ENCODE assay signal across 8 mouse cellular contexts in the genomic region with DNA sequence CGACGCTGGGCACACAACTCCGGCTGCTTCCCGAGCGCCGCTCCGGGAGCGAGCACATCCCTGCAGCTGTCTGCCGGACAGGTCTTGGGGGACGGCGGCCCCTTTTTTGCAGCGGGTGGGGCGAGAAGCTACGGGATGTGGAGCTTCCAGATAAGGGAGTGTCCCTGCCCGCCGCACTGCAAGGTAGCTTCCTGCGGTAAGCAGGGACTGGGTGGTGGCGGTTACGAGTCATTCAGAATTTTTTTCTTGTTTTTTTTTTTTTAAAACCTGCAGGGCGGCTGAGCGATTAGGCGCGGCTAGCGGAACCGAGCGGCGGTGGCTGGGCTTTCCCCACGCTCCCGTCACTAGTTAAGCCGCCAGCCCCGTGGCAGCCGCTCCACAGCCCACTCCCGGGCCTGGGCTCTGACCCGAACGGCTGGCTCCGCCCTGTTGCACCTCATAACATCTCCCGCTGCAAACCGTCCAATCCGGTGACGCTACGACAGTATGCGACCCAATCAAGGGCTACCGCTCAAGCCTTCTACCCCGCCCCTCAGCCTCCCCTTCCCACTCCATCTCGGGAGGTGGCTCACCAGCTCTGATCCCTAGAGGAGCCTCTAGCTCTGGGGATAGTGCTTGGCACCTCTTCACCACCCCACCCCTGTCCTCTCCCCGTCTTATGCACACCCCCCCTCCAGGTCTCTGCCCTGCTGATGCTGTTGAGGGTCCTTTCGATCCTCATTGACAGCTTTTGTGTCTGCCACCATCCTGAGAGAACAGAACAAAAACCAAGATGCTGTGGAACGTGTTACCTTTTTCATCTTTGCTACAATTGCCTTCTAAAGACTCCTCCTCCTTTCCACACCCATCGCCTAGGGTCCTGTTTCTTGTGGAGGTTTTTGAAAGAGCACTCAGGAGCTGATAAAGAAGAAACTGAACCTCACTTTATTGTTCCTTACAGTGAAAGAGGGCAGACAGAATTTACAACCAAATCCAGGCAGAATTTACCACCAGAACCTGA. TPM values are rescaled to one million over a fixed set of nuclear protein-coding genes. Genes with fewer than 3 reads are reported as not detected.
DNase-seq lines count a peak whose midpoint lies in the region; ATAC-seq lines count a peak whose summit lies in the region.

No protein-coding gene starts in this region.

- no peaks in the 10 kb centered on the region for H3K27me3 ChIP-seq in intestine, embryonic 14.5 days (replicated peaks; ENCODE audit: control insufficient read depth, insufficient read depth, low read length)

- H3K4me1 ChIP-seq in intestine, embryonic 14.5 days (replicated peaks; ENCODE audit: control insufficient read depth, insufficient read depth, low read length), result peaks cover 20% of the 10 kb centered on the region

- WGBS in intestine, embryonic 14.5 days, result under 1% methylated on average over 45 of the region's 49 CpGs

- peak overlapping the region; percentile 99 for H3K27ac ChIP-seq in intestine, embryonic 14.5 days (ENCODE audit: low read depth)

- intact Hi-C loops in left cerebral cortex, postnatal 14 days (cut with DNase I), result loop anchor here (5.0 kb wide), 3 partner anchors 68 to 218 kb away; no protein-coding TSS in a partner anchor

- DNase-seq in adrenal gland, adult 18-20 months (ENCODE audit: low spot score in 2 of 2), result peak; percentile 87 to 90
- DNase-seq in embryo, embryonic 11 days, result peak; percentile 98
- peak; percentile 93 for DNase-seq in gastrocnemius, postnatal 25 days
- DNase-seq in intestine, embryonic 14.5 days (ENCODE audit: low spot score), result peak; percentile 91
- peak; percentile 96 to 97 for DNase-seq in left cerebral cortex, postnatal 14 days (ENCODE audit: low spot score in 2 of 2)
- DNase-seq in mesoderm, embryonic 11.5 days (ENCODE audit: low read depth, low spot score), result peak; percentile 97
- DNase-seq in right cerebral cortex, postnatal 36 days (ENCODE audit: low spot score in 2 of 2), result peak; percentile 95 to 98
- peak; percentile 94 for DNase-seq in yolk sac, embryonic 10.5 days (ENCODE audit: low spot score)

- peak; percentile 94 for ATAC-seq in intestine, embryonic 14.5 days (replicated peaks; ENCODE audit: low FRiP score, low TSS enrichment, low read depth)

- peak overlapping the region; percentile 85 for H3K4me3 ChIP-seq in intestine, embryonic 14.5 days (ENCODE audit: low read depth, low read length)

- peak overlapping the region; percentile 96 for H3K9ac ChIP-seq in intestine, embryonic 14.5 days (ENCODE audit: low read length)

- no peaks in the 10 kb centered on the region for H3K36me3 ChIP-seq in intestine, embryonic 14.5 days (ENCODE audit: control insufficient read depth, insufficient read depth, low read length)

- peak overlapping the region; percentile 90 for H3K4me2 ChIP-seq in intestine, embryonic 14.5 days (ENCODE audit: low read length)

- H3K9me3 ChIP-seq in intestine, embryonic 14.5 days (ENCODE audit: control insufficient read depth, low read length), result no peaks in the 10 kb centered on the region

RNA-seq across cellular contexts. Expression of a gene that starts 0.8 kb away (rescaled TPM):
- total RNA-seq in adrenal gland, adult 18-20 months (2021), result 10 to 100 TPM; 55.5 to 67.8 TPM
- 10 to 100 TPM; 24.1 to 30.2 TPM for total RNA-seq in gastrocnemius, postnatal 25 days (2021)
- 19.4 and 20.6 TPM in 2 replicates for polyA plus RNA-seq in intestine, embryonic 14.5 days (2014; fragmentation: Nextera tagmentation; extraction: Ambion mirVana)
- total RNA-seq in left cerebral cortex, postnatal 14 days (2021), result 100 to 1,000 TPM; 213 to 217 TPM

Comparison
In these comparisons a context has a peak if more than half of its experiments do, and no peak if none do; other contexts are left out.
1. Peak in every context shown above with its lines: DNase-seq, ATAC-seq, H3K4me3 ChIP-seq and H3K27ac ChIP-seq.